Mouse (Mus musculus) layer of hippocampus, adult 2 months (tissue): ENCODE measurements at regions not wholly inside any gene's neighbourhood (a gene's known extent, or its start where the extent isn't known, plus 50 kb on each side); places are given as distances from the start of the nearest gene placed in this dataset.
A peak's percentile ranks its signal among the peaks of the same experiment; 100 is the strongest.

Source experiments
- DNase-seq, 2 experiments: peaks; one replicate each; pipeline ENCODE4 v3.0.0; 2022; ENCODE audit warnings: low spot score in 2 of 2
- H3K27ac ChIP-seq: fragments of 200-600 bp; 2 replicates; pipeline ENCODE4 v1.8.1; 2022
- H3K4me3 ChIP-seq: fragments of 200-600 bp; 2 replicates; pipeline ENCODE4 v1.8.1; 2022; ENCODE audit warnings: mild to moderate bottlenecking
- CTCF ChIP-seq: fragments of 200-600 bp; conservative IDR thresholded peaks from 2 replicates; pipeline ENCODE4 v1.8.1; 2022; ENCODE audit warnings: antibody characterized with exemption, mild to moderate bottlenecking, moderate library complexity

DNA sequence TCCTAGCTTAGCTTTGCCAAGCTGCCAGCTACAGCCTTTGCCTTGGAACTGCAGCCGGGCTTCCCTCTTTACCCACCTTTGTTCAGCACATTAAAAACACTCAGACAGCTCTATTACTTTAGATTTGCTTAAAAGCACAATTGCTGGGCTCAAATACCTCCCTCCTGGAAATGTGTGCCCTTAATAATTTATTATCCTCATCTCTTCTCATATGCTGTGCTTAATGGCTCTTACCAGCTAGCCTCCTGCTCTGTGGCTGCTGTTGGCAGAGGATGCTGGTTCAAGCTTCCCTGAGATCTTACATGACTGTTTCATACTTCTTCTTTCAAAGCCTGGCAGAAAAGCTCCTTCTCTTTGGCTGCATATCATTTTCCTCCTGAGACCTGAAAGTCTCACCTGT lies 378.1 kb upstream of the Cdh19 start:
- DNase-seq, result no peak
- no peak overlapping the region for H3K27ac ChIP-seq
- TF ChIP-seq CTCF, result no peak
- H3K4me3 ChIP-seq, result no peak overlapping the region

DNA sequence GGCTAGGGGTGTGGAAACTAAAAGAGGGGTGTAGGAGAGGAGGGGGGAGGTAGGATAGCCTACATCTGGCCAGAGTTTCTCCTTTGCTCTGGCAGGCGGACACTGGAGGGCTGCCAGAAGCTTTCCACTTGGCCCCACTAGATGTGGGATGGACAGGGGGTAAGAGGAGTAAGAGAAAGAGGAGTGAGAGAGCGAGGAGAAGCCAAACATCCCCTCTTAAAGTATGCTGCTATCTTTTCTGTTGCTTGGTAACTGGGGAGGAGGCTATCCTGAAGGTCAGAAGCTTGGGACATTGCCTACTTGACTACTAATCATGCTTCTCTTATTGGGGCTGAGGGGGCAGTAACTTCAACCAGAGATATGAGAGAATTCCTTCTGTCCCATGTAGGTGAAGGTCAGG lies 360.5 kb upstream of the Cdh19 start:
- no peak for DNase-seq
- TF ChIP-seq CTCF, result no peak
- Histone ChIP-seq H3K27ac (no peak overlapping the region), H3K4me3 (no peak overlapping the region)

DNA sequence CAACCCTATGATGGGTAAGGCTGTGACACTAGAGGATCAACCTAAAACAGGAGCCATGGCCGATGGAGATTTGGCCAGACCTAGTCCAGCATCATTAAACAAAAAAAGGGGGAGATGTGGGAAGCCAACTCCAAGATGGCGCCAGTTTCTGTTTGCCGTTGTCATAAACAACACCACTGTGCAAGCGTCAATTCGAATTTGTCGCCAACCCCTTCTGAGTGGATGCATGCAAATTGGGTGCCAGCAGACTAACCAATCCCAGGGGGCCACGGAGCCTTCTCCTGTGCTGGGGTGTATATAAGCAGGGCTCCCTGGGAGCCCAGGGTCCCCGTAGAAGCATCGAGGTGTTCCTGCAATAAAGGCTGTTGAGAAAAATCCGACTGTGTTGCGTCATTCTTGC lies 324.9 kb upstream of the Cdh19 start:
- no peak for TF ChIP-seq CTCF
- DNase-seq, result no peak
- no peak overlapping the region for H3K27ac ChIP-seq
- H3K4me3 ChIP-seq, result no peak overlapping the region

DNA sequence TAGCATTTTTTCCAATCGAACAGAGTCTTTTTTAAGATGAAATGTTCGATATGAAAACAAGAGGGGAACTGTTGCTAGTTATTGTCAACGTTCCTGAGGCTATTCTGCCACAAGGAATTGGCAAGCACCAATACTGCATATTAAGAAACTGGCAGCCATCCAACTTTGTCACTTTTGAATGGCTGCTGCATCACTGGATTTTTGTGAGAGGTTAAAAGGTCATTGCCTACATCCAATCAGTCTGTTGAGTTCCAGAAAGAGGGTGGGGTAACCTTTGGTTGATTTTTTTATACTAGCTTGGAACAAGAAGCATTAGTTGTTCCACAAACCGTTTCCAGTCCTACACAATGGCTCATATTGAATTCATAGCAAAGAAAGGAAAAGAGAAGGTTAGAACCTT lies 309.0 kb upstream of the Cdh19 start:
- no peak overlapping the region for H3K4me3 ChIP-seq
- DNase-seq, result no peak
- no peak overlapping the region for H3K27ac ChIP-seq
- TF ChIP-seq CTCF, result no peak

DNA sequence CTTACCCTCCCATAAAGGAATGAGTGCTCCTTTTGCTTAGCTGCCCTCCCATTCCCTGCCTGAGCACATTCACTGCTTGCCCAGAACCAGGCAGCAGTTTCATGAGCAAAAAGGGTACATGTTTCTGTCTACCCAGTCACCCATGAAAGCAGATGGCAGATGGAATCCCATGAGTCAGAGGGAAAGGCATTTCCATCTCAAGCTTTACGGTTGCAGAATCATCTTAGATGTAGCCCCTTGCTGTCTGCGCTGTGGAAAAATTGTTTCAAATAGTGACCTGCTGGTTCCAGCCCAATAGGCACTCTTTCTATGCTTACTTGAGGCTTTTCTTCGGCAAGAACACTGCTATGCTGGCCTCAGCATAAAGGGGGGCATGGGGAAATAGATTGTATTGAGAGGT lies 308.5 kb upstream of the Cdh19 start:
- no peak for DNase-seq
- no peak overlapping the region for H3K4me3 ChIP-seq
- no peak for TF ChIP-seq CTCF
- no peak overlapping the region for H3K27ac ChIP-seq

DNA sequence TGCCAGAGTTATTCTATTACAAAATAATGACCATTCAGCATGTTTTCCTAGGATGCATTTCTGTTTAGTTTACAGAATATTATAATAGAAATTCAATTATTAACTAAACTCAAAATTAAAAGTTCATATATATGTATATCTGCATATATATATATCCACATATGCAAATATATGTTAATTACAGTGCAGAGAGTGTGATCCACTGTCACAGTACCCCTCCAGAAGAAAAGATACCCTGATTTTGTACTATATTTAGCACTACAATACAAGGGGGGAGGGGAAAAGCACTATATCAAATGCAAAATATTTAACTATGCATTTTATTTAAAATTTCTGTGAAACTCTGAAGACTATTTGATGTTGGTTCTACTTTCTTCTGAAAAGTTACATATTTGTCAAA lies 265.4 kb upstream of the Cdh19 start:
- no peak for TF ChIP-seq CTCF
- no peak overlapping the region for H3K4me3 ChIP-seq
- no peak for DNase-seq
- H3K27ac ChIP-seq, result no peak overlapping the region

DNA sequence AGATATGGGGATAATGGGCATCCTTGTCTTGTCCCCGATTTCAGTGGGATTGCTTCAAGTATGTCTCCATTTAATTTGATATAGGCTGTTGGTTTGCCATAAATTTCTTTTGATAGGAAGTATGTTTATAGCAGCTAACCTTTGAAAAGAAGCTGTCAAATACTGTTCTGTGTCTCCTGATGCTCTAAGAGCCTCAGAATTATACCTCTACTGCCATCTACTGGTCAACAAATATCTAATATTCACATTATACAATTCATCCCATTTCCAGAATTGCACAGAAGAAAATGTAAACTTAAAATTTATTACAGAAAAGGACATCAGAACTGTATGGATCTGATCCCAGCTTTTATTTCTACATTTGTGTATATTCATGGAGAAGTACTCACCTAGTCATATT lies 265.0 kb upstream of the Cdh19 start:
- TF ChIP-seq CTCF, result peak; percentile 85
- DNase-seq, result peak in 1 of 2 experiments; percentile 7

More for the DNA sequence above, 265.0 kb upstream of the Cdh19 start:
- H3K4me3 ChIP-seq, result no peak overlapping the region
- no peak overlapping the region for H3K27ac ChIP-seq
